Mouse (Mus musculus) ES-E14 (cell line): ENCODE data around the gene Mgam. TPM values are rescaled to one million over a fixed set of nuclear protein-coding genes. Genes with fewer than 3 reads are reported as not detected.
"Not testable (repeated sequence)": the region's sequence is repeated elsewhere in the genome, so short reads cannot be mapped to it uniquely, and the experiment has no call there.

Experiments used
- DNase-seq: peaks from one replicate; pipeline ENCODE4 v3.0.0-alpha.2; 2013; ENCODE audit warnings: low read depth, low spot score
- H3K27ac ChIP-seq: 2 replicates; pipeline ENCODE4 v1.5.1; 2012; ENCODE audit warnings: low read depth, mild to moderate bottlenecking, low read length, moderate library complexity, mixed read lengths; ENCODE audit not compliant: poor library complexity, insufficient read depth, severe bottlenecking
- H3K36me3 ChIP-seq: 2 replicates; pipeline ENCODE4 v1.6.1; 2012; ENCODE audit warnings: mild to moderate bottlenecking, low read length, moderate library complexity, mixed read lengths; ENCODE audit not compliant: control insufficient read depth, poor library complexity, insufficient read depth, severe bottlenecking
- H3K4me1 ChIP-seq, 2 experiments: fragments of 150-350 bp in 1 of 2; sonication (generic) in 1 of 2; 2 replicates each; pipeline ENCODE4 v1.6.1; 2012; ENCODE audit warnings: low read length in 2 of 2, mild to moderate bottlenecking in 1 of 2, mixed read lengths in 1 of 2; ENCODE audit not compliant: control insufficient read depth in 2 of 2, insufficient read depth in 2 of 2, poor library complexity in 1 of 2
- H3K4me3 ChIP-seq, 2 experiments: fragments of 150-350 bp in 1 of 2; sonication (generic) in 1 of 2; 2 replicates each; pipeline ENCODE4 v1.5.1; 2012; ENCODE audit warnings: low read length in 2 of 2, low read depth in 1 of 2, mild to moderate bottlenecking in 1 of 2, mixed read lengths in 1 of 2; ENCODE audit not compliant: insufficient read depth in 1 of 2, poor library complexity in 1 of 2, severe bottlenecking in 1 of 2
- H3K9ac ChIP-seq: 2 replicates; pipeline ENCODE4 v1.6.1; 2012; ENCODE audit warnings: low read depth, mild to moderate bottlenecking, low read length, mixed read lengths; ENCODE audit not compliant: poor library complexity, insufficient read depth, severe bottlenecking
- H3K9me3 ChIP-seq: fragments of 150-350 bp; sonication (generic); 2 replicates; pipeline ENCODE4 v1.6.1; 2012; ENCODE audit warnings: low read depth, mild to moderate bottlenecking, low read length; ENCODE audit not compliant: control insufficient read depth, insufficient read depth
- CHD2 ChIP-seq: IDR thresholded peaks from 2 replicates; pipeline ENCODE4 v1.6.1; 2014; ENCODE audit warnings: mild to moderate bottlenecking, low read depth, low read length, inconsistent platforms
- HCFC1 ChIP-seq: IDR thresholded peaks from 2 replicates; pipeline ENCODE4 v1.6.1; 2012; ENCODE audit warnings: low read length, inconsistent platforms, borderline replicate concordance; ENCODE audit not compliant: insufficient read depth
- MAFK ChIP-seq: IDR thresholded peaks from 2 replicates; pipeline ENCODE4 v1.6.1; 2014; ENCODE audit warnings: mild to moderate bottlenecking, low read depth, low read length, inconsistent platforms; ENCODE audit not compliant: insufficient read depth
- ZC3H11A ChIP-seq: IDR thresholded peaks from 2 replicates; pipeline ENCODE4 v1.6.1; 2012; ENCODE audit warnings: low read depth, mild to moderate bottlenecking, inconsistent platforms, low read length, borderline replicate concordance
- ZNF384 ChIP-seq: IDR thresholded peaks from 2 replicates; pipeline ENCODE4 v1.6.1; 2012; ENCODE audit warnings: low read depth, low read length, inconsistent platforms
- in situ Hi-C, 2 experiments: fragments of 600-800 bp; cut with MboI; formaldehyde crosslinking; loops; one replicate each; pipeline ENCODE4 v1.15.1; 2025; ENCODE audit warnings: low sequenced_read_pairs in 2 of 2, inconsistent platforms in 1 of 2; ENCODE audit not compliant: unreplicated experiment in 2 of 2
- total RNA-seq: library from RNA; depleted of rRNA; stranded (reverse); fragments of 300-350 nt; gene quantifications from 2 replicates; pipeline ENCODE4 v1.2.3, GENCODE M21; 2012

Mgam gene
- total RNA-seq, 1 experiment = 0.22 TPM

DNA sequence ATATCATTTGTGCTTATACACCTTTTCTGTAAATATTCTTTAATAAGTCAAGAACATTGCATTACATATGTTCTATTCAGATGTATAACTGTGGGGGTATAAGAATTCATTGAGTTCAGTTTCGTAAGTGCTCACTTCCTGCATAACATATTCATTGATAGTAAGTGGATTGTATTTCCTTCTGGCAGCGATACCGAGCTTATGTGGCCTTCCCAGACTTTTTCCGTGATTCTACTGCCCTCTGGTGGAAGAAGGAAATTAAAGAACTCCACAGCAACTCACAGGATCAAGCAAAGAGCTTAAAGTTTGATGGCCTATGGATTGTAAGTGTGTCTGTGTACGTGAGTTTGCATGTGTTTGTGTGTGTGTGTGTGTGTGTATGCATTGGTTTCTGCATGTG, 60.5 kb downstream of the Mgam start:
- in situ Hi-C loops = no loop called here
- no peaks in the 10 kb centered on the region for H3K36me3 ChIP-seq
- H3K27ac ChIP-seq = no peak overlapping the region
- TF ChIP-seq ZC3H11A = 0 out of 2 replicates have a peak, but pooled peaks have one; percentile 23
- no peak for TF ChIP-seq HCFC1
- no peaks in the 10 kb centered on the region for H3K4me1 ChIP-seq
- no peaks in the 10 kb centered on the region for H3K9me3 ChIP-seq
- peak; percentile 55 for DNase-seq
- H3K9ac ChIP-seq = no peak overlapping the region
- H3K4me3 ChIP-seq = no peak overlapping the region

DNA sequence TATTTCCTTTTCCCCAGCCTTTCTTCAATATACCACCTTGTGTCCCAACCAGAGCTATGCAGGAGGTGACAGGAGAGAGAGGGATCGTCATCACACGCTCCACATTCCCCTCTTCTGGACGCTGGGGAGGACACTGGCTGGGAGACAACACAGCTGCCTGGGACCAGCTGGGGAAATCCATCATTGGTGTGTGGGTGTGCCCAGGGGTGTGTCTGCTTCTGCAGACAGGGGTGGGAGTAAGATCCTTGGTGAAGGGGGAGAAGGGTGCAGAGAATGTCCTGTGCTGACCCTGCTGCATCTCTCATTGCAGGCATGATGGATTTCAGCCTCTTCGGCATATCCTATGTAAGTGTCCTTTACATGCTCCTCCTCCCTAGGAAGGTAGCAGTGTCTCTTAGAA, 63.4 kb downstream of the Mgam start:
- in situ Hi-C loops, H3K9me3 ChIP-seq, DNase-seq, H3K4me1 ChIP-seq, H3K36me3 ChIP-seq, H3K27ac ChIP-seq, H3K9ac ChIP-seq, H3K4me3 ChIP-seq: not testable (repeated sequence)

GRCm38 (mm10) chr6:40713494-40713893, 84.9 kb downstream of the Mgam start:
- H3K4me1 ChIP-seq, H3K9ac ChIP-seq, H3K4me3 ChIP-seq, DNase-seq, H3K36me3 ChIP-seq, in situ Hi-C loops, H3K27ac ChIP-seq, H3K9me3 ChIP-seq: not testable (repeated sequence)

DNA sequence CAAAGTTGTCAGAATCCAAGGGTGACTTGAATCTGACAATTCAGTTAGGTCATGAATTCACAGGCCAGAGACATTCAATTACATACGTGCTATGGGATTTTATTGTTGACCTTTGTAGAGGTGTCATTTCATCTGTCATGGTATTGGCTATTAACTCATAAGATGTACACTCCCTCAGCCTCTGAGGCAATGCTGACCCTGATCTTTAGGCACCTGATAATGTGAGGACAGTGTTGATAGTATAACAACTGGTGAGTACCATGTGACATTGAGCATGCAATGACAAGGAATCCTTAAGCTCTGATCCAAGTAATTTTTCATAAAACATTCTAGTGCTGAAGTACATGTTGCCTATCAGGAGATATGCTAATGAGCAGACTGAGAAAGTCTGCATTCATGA, 87.1 kb downstream of the Mgam start:
- DNase-seq = no peak
- TF ChIP-seq HCFC1 = no peak
- TF ChIP-seq MAFK = no peak
- no peak for TF ChIP-seq ZNF384
- TF ChIP-seq ZC3H11A = no peak
- TF ChIP-seq CHD2 = no peak
- Histone ChIP-seq H3K4me3 (no peak overlapping the region), H3K36me3 (no peaks in the 10 kb centered on the region), H3K9ac (no peak overlapping the region), H3K9me3 (no peaks in the 10 kb centered on the region; the same call in 1 of the 2 replicates), H3K27ac (no peak overlapping the region), H3K4me1 (no peaks in the 10 kb centered on the region)
- in situ Hi-C loops = no loop called here

DNA sequence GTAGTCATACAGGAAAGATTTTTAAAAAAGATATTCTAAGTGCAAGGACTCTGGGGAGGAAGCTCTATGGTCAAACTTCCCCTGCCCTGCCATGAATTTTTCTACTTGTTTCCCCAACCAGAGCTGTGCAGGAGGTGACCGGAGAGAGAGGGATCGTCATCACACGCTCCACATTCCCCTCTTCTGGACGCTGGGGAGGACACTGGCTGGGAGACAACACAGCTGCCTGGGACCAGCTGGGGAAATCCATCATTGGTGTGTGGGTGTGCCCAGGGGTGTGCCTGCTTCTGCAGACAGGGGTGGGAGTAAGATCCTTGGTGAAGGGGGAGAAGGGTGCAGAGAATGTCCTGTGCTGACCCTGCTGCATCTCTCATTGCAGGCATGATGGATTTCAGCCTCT, 99.9 kb downstream of the Mgam start:
- H3K27ac ChIP-seq, H3K9me3 ChIP-seq, H3K4me3 ChIP-seq, H3K9ac ChIP-seq, H3K36me3 ChIP-seq, DNase-seq, H3K4me1 ChIP-seq, in situ Hi-C loops: not testable (repeated sequence)
